Mouse (Mus musculus): ENCODE results near the gene Klrb1c.
"Not testable (repeated sequence)": the region's sequence is repeated elsewhere in the genome, so short reads cannot be mapped to it uniquely, and the experiment has no call there.

Klrb1c gene

GRCm38 (mm10) chr6:128797936-128798771, 9.1 kb upstream of the Klrb1c start:
- DNase-seq (ENCODE audit: low spot score): no peak

GRCm38 (mm10) chr6:128797185-128797905, 8.3 kb upstream of the Klrb1c start:
- DNase-seq (ENCODE audit: low spot score): no peak

GRCm38 (mm10) chr6:128796321-128796955, 7.4 kb upstream of the Klrb1c start:
- no peak for DNase-seq (ENCODE audit: low spot score)

- no peak for DNase-seq (ENCODE audit: low spot score)
Observed at GRCm38 (mm10) chr6:128793734-128794133, 4.7 kb upstream of the Klrb1c start.

- not testable (repeated sequence) for DNase-seq (ENCODE audit: low spot score)
Observed at GRCm38 (mm10) chr6:128790491-128790994, 1.5 kb upstream of the Klrb1c start.

GRCm38 (mm10) chr6:128788517-128788916, 498 bp downstream of the Klrb1c start:
- no peak for DNase-seq (ENCODE audit: low spot score)

- not testable (repeated sequence) for DNase-seq (ENCODE audit: low spot score)
Observed at GRCm38 (mm10) chr6:128786396-128786795, 2.6 kb downstream of the Klrb1c start.

GRCm38 (mm10) chr6:128769481-128770253, 19.3 kb downstream of the Klrb1c start:
- no peak for DNase-seq (ENCODE audit: low spot score)

GRCm38 (mm10) chr6:128768047-128768446, 21.0 kb downstream of the Klrb1c start:
- DNase-seq (ENCODE audit: low spot score): no peak

- peak; percentile 28 for DNase-seq (ENCODE audit: low spot score)
Observed at GRCm38 (mm10) chr6:128766486-128767254, 22.3 kb downstream of the Klrb1c start.

GRCm38 (mm10) chr6:128765211-128765610, 23.8 kb downstream of the Klrb1c start:
- DNase-seq (ENCODE audit: low spot score): no peak

GRCm38 (mm10) chr6:128764598-128764997, 24.4 kb downstream of the Klrb1c start:
- DNase-seq (ENCODE audit: low spot score): no peak

- DNase-seq (ENCODE audit: low spot score): peak; percentile 90
Observed at GRCm38 (mm10) chr6:128763736-128764523, 25.1 kb downstream of the Klrb1c start.

- DNase-seq (ENCODE audit: low spot score): not testable (repeated sequence)
Observed at GRCm38 (mm10) chr6:128762892-128763670, 25.9 kb downstream of the Klrb1c start.

GRCm38 (mm10) chr6:128761144-128761540, 27.9 kb downstream of the Klrb1c start:
- DNase-seq (ENCODE audit: low spot score): no peak

GRCm38 (mm10) chr6:128760416-128761143, 28.4 kb downstream of the Klrb1c start:
- DNase-seq (ENCODE audit: low spot score): peak; percentile 84

GRCm38 (mm10) chr6:128760016-128760415, 29.0 kb downstream of the Klrb1c start:
- peak; percentile 89 for DNase-seq (ENCODE audit: low spot score)

GRCm38 (mm10) chr6:128759221-128759950, 29.6 kb downstream of the Klrb1c start:
- DNase-seq (ENCODE audit: low spot score): no peak
